Mouse (Mus musculus) lung, postnatal 0 days (tissue): ENCODE results near the gene Fsd1l.

Experiments used
- CTCF ChIP-seq: IDR thresholded peaks from 2 replicates; pipeline ENCODE4 v1.5.1; 2016; ENCODE audit warnings: antibody characterized with exemption, mild to moderate bottlenecking
- EP300 ChIP-seq: IDR thresholded peaks from 2 replicates; pipeline ENCODE4 v1.6.1; 2016; ENCODE audit warnings: antibody characterized with exemption, mild to moderate bottlenecking, control low read depth

DNA sequence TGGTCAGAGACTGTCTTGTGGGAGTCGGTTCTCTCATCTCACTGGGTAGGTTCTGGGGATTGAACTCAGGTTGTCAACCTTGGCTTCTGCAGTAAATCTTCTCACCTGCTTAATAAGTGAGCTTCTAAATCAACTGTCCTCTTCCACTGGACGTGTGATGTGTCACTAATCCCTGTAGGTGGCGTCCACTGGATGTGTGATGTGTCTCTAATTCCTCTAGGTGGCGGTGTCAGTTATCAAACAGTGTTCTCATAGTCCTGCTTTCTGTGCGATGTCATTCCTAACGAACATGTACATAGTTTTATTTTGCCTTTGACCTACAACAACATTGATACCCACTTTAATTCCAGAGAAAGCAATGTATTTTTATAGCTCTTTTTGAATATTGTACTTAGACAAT is 30.8 kb upstream of the Fsd1l start:
- TF ChIP-seq CTCF (peak; percentile 96), EP300 (no peak)
